Mouse (Mus musculus): Measurements from ENCODE around the gene Muc1.

Gene Muc1

GRCm38 (mm10) chr3:89270891-89271290, 42.0 kb downstream of the Muc1 start:
- peak; percentile 69 for DNase-seq (ENCODE audit: low spot score)

GRCm38 (mm10) chr3:89271760-89272159, 42.9 kb downstream of the Muc1 start:
- peak; percentile 46 for DNase-seq (ENCODE audit: low spot score)

GRCm38 (mm10) chr3:89276061-89276460, 47.2 kb downstream of the Muc1 start:
- DNase-seq (ENCODE audit: low spot score), result no peak

GRCm38 (mm10) chr3:89277281-89278021, 48.6 kb downstream of the Muc1 start:
- DNase-seq (ENCODE audit: low spot score), result peak; percentile 79

- DNase-seq (ENCODE audit: low spot score), result peak; percentile 26
Measured at GRCm38 (mm10) chr3:89278107-89278506, 49.2 kb downstream of the Muc1 start.

- DNase-seq (ENCODE audit: low spot score), result peak; percentile 12
Measured at GRCm38 (mm10) chr3:89278643-89279042, 49.8 kb downstream of the Muc1 start.

- DNase-seq (ENCODE audit: low spot score), result peak; percentile 91
Measured at GRCm38 (mm10) chr3:89279153-89279890, 50.5 kb downstream of the Muc1 start.

GRCm38 (mm10) chr3:89280050-89280605, 51.3 kb downstream of the Muc1 start:
- peak; percentile 46 for DNase-seq (ENCODE audit: low spot score)

GRCm38 (mm10) chr3:89280606-89281511, 52.0 kb downstream of the Muc1 start, which contains the start of gene Efna1:
Efna1 (minus strand) TSS chr3:89281142.
- peak; percentile 76 for DNase-seq (ENCODE audit: low spot score)

- peak; percentile 87 for DNase-seq (ENCODE audit: low spot score)
Measured at GRCm38 (mm10) chr3:89281579-89282290, 52.9 kb downstream of the Muc1 start.

- no peak for DNase-seq (ENCODE audit: low spot score)
Measured at GRCm38 (mm10) chr3:89282291-89282643, 53.4 kb downstream of the Muc1 start.

Data from urinary bladder, postnatal 14 days (tissue).